Mouse (Mus musculus) cerebellum, adult 18-20 months (tissue): ENCODE measurements around the gene Hist1h2bg.
"Not testable (repeated sequence)": the region's sequence is repeated elsewhere in the genome, so short reads cannot be mapped to it uniquely, and the experiment has no call there.

Experiments used
- DNase-seq, 2 experiments: peaks; one replicate each; pipeline ENCODE4 v3.0.0; 2021

Hist1h2bg gene

GRCm38 (mm10) chr13:23584331-23584730, 13.1 kb downstream of the Hist1h2bg start:
- no peak for DNase-seq

- DNase-seq: peak; percentile 49 to 60
These were observed 13.8 kb downstream of the Hist1h2bg start for GRCm38 (mm10) chr13:23585029-23585441.

DNA sequence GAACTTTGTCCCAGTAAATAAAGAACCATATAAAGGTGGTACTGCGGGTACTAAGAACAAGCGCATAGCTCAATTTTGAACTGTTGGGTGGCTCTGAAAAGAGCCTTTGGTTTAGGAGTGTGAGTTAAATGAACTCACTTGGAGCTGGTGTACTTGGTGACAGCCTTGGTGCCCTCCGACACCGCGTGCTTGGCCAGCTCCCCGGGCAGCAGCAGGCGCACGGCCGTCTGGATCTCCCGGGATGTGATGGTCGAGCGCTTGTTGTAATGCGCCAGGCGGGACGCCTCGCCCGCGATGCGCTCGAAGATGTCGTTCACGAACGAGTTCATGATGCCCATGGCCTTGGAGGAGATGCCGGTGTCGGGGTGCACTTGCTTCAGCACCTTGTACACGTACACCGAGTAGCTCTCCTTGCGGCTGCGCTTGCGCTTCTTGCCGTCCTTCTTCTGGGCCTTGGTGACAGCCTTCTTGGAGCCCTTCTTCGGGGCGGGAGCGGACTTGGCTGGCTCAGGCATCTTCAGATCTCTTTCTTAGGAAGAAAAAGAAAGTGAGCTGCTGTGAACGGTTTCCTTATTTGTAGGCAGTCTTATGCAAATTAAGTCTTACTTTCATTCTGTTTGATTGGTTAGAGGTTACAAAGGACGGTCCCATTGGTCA, 14.4 kb downstream of the Hist1h2bg start:
- peak; percentile 36 to 64 for DNase-seq

GRCm38 (mm10) chr13:23586099-23586939, 15.1 kb downstream of the Hist1h2bg start:
- DNase-seq: no peak

- DNase-seq: no peak
These were observed 15.7 kb downstream of the Hist1h2bg start for GRCm38 (mm10) chr13:23586940-23587225.

DNA sequence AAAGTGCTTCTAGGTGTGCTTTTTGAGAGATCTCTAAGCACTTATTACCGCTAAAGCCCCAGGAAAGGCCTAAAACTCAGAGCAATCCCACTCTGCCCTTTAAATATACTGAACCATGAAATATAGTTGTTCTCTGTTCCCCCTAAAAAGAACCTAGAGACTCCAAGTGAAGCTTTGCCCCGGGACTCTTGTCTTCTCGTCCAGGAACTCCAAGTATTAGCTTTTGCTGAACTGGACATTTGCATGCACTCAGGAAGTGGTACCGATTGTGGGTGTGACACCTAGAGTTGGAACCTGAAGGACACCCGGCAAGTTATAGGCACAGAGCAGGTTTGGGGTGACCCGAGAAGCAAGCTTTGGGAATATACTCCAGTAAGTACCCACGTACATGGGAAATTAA, 20.0 kb downstream of the Hist1h2bg start:
- no peak for DNase-seq

GRCm38 (mm10) chr13:23591886-23592285, 20.7 kb downstream of the Hist1h2bg start:
- not testable (repeated sequence) for DNase-seq

GRCm38 (mm10) chr13:23592614-23593013, 21.4 kb downstream of the Hist1h2bg start:
- peak; percentile 63 to 65 for DNase-seq

DNA sequence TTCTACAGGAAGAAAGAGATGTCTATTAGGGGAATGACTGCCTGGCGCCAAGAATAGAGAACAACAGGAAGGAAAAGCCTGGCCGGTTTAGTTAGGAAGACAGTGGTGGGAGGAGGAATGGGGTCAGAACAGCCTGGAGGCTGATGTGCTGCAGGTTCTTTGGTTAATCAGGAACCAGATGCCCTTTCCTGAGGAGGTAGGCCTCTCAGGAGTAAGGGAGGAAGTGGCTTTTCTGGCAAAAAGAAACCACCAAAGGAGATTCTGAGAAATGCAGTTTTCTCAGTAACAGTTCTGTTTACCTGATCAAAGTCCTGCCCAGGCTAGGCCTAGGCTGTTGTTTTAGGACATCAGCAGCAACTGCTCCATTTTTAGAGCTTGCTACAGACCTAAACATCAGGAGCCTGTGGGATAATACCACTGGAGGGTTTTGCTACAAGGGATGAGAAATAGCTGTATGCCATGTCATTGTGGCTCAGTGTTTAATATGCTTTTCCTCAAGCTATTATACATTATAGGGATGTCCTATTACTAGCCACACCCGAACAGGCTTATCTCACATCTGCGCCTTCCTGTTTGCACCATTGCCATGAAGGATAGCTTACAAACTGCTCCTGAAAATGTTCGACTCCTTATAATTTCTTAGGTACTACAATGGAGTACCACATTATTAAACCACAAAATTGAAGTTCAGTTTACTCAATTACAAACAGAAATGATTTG, 22.0 kb downstream of the Hist1h2bg start:
- no peak for DNase-seq

GRCm38 (mm10) chr13:23595185-23595584, 24.0 kb downstream of the Hist1h2bg start:
- no peak for DNase-seq

- DNase-seq: no peak
These were observed 24.6 kb downstream of the Hist1h2bg start for GRCm38 (mm10) chr13:23595622-23596372.

DNA sequence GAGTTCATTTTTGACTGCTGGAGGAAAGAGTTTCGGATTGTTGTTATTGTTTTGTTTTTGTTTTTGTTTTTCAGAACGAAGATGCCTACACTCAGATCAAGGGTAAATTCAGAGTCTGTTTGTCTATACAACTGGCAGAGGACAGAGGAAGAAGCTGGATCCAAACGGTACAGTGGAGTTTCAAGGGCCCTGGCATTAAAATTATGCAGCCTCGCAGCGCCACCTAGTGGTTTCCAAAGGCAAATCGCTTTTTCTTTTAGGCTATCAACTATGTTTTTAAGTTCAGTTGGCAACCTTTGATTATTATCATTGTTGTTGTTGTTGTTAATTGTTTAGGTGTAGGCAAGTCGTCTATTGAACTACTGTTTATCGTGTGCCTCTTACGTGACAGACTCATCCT, 26.8 kb downstream of the Hist1h2bg start:
- DNase-seq: peak; percentile 72 to 84

GRCm38 (mm10) chr13:23603182-23603699, 32.0 kb downstream of the Hist1h2bg start:
- no peak for DNase-seq

GRCm38 (mm10) chr13:23604452-23604851, 33.3 kb downstream of the Hist1h2bg start:
- no peak for DNase-seq

DNA sequence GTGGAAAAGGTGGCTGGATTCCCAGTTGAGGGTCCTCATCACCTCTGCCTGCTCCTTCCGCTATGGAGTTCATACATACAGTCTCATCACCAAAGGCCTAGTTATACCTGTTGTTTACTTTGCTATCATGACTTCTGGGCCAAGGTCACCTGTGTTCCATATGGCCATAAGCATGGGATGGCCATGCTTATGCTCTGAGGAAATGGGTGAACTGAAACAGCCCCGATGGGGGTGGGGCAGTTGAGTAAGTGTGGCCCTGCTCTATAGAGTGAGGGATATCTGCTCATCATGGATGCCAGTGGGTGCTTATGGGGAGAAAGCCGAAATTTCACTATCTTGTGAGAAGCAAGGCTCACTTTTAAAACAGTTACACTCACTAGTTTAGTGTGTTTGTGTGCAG, 33.9 kb downstream of the Hist1h2bg start:
- DNase-seq: no peak

DNA sequence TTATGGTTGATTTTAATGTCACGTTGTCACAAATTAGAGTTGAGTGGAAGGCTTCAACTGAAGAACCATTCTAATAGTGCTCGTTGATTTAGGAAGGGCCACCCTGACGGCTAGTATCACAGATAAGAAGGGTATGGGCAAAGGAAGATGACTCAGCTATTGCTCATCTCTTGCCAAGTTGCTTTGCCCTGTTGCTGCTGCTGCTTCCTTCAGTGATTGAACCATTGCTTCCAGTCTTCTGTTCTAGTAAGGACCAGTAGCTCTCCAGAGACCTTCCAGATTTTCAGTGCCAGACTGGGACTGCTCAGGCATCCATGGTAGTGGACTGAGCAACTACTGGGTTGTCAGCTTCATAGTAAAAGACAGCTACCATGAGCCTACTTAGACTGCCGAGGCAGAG, 38.0 kb downstream of the Hist1h2bg start:
- no peak for DNase-seq

DNA sequence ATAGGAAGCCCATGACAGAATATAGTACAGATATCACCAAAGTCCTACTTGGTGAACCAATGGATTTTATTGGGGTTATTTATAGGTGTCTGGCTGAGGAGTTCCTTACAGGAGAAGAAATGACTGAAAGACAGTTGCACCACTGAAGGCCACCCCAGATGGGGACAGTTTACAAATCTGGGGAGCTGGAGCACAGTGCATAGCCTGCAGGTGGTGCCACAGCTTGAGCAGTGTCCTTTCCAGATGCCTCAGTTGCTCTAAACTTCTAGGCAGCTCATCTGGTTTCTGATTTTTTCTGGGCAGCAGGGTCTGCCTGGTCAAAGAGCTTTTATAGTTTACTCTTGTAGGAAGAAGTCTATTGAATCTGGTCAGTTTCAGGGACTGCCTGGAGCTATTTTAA, 38.6 kb downstream of the Hist1h2bg start:
- no peak for DNase-seq

GRCm38 (mm10) chr13:23610393-23610792, 39.2 kb downstream of the Hist1h2bg start:
- DNase-seq: no peak

GRCm38 (mm10) chr13:23611638-23612037, 40.4 kb downstream of the Hist1h2bg start:
- no peak for DNase-seq

- peak in 1 of 2 experiments; percentile 17 for DNase-seq
These were observed 49.0 kb downstream of the Hist1h2bg start for GRCm38 (mm10) chr13:23620056-23620732.

- DNase-seq: peak; percentile 75 to 78
These were observed 49.7 kb downstream of the Hist1h2bg start, which contains the start of gene Hist1h2be for GRCm38 (mm10) chr13:23620733-23621531. Hist1h2be (minus strand) TSS chr13:23621124.
